Mouse (Mus musculus) neural tube, embryonic 13.5 days (tissue): ENCODE measurements around the gene Itgb2. TPM values are rescaled to one million over a fixed set of nuclear protein-coding genes. Genes with fewer than 3 reads are reported as not detected.

Experiments
- ATAC-seq: fragments of 200-750 bp; cut with Nextera tagmentation; 2 replicates; pipeline ENCODE4 v1.8.0; 2017; ENCODE audit warnings: low read depth, mild to moderate bottlenecking, moderate TSS enrichment, moderate library complexity
- H3K27ac ChIP-seq: fragments of 300-500 bp; sonication (generic); replicated peaks from 2 replicates; pipeline ENCODE4 v1.5.1; 2015; ENCODE audit warnings: moderate library complexity, mild to moderate bottlenecking, inconsistent platforms
- H3K27me3 ChIP-seq: fragments of 300-500 bp; sonication (generic); 2 replicates; pipeline ENCODE4 v1.6.1; 2015; ENCODE audit warnings: mild to moderate bottlenecking, inconsistent platforms
- H3K36me3 ChIP-seq: fragments of 300-500 bp; sonication (generic); 2 replicates; pipeline ENCODE4 v1.6.1; 2015; ENCODE audit warnings: mild to moderate bottlenecking, inconsistent platforms
- H3K4me1 ChIP-seq: fragments of 300-500 bp; sonication (generic); replicated peaks from 2 replicates; pipeline ENCODE4 v1.6.1; 2015; ENCODE audit warnings: inconsistent platforms
- H3K4me2 ChIP-seq: fragments of 300-500 bp; sonication (generic); 2 replicates; pipeline ENCODE4 v1.6.1; 2015; ENCODE audit warnings: inconsistent platforms, mild to moderate bottlenecking, moderate library complexity
- H3K4me3 ChIP-seq: fragments of 300-500 bp; sonication (generic); 2 replicates; pipeline ENCODE4 v1.5.1; 2015; ENCODE audit warnings: mild to moderate bottlenecking, inconsistent platforms
- H3K9ac ChIP-seq: fragments of 300-500 bp; sonication (generic); 2 replicates; pipeline ENCODE4 v1.6.1; 2015; ENCODE audit warnings: moderate library complexity, mild to moderate bottlenecking, inconsistent platforms
- H3K9me3 ChIP-seq: fragments of 300-500 bp; sonication (generic); 2 replicates; pipeline ENCODE4 v1.6.1; 2016; ENCODE audit warnings: inconsistent platforms
- WGBS: fragments of 180-500 bp; shearing (Covaris S2); methylation state at CpG from one replicate; pipeline ENCODE4 v1.1.7; 2015; 5-methylcytosine and 5-hydroxymethylcytosine counted together
- polyA plus RNA-seq: library from polyadenylated mRNA; unstranded; fragments of >200 nt; fragmentation: Nextera tagmentation; extraction: Ambion mirVana; gene quantifications from 2 replicates; pipeline ENCODE4 v1.2.1, GENCODE M21; 2015

The Itgb2 gene
- polyA plus RNA-seq, 1 experiment from 2014 or later = 1.0 TPM

GRCm38 (mm10) chr10:77604958-77605357 is 74.9 kb downstream of the Itgb2 start:
- Histone ChIP-seq H3K4me2 (no peak overlapping the region), H3K4me3 (no peak overlapping the region), H3K9me3 (peaks cover 5% of the 10 kb centered on the region; the same call in 1 of the 2 replicates), H3K9ac (no peak overlapping the region), H3K36me3 (peaks cover 14% of the 10 kb centered on the region), H3K27me3 (no peaks in the 10 kb centered on the region), H3K4me1 (peaks cover 23% of the 10 kb centered on the region), H3K27ac (peak overlapping the region; percentile 94; the same call in 1 of the 2 replicates)
- no peak for ATAC-seq
- 85% methylated on average over 5 of the region's 5 CpGs for WGBS

DNA sequence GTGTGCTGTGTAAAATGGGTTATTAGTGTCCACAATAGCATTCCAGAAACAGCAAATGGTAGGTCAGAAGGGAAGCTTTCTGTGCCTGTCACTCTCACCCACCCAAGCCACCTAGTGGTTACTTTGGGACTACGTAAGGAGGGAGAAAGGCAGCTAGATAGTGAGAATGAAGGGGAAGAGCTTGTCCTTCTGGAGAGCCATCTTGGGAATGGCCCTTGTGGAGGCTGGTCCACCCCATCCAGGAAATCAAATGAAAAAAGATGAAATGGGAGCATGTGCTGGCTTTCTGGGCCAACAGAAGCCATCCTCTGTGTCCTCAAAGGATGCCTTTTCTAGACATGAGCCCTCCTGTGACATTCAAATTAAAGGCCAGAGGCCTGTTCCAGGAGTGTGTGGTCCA is 75.3 kb downstream of the Itgb2 start:
- H3K4me3 ChIP-seq = peak overlapping the region; percentile 75
- peak overlapping the region; percentile 93 for H3K4me2 ChIP-seq
- H3K36me3 ChIP-seq = peaks cover 18% of the 10 kb centered on the region
- peaks cover 5% of the 10 kb centered on the region; the same call in 1 of the 2 replicates for H3K9me3 ChIP-seq
- H3K4me1 ChIP-seq = peaks cover 25% of the 10 kb centered on the region
- peak overlapping the region; percentile 80 for H3K9ac ChIP-seq
- 21% methylated on average over 1 of the region's 1 CpGs for WGBS
- no peaks in the 10 kb centered on the region for H3K27me3 ChIP-seq
- H3K27ac ChIP-seq = peak overlapping the region; percentile 94
- peak; percentile 36 for ATAC-seq

DNA sequence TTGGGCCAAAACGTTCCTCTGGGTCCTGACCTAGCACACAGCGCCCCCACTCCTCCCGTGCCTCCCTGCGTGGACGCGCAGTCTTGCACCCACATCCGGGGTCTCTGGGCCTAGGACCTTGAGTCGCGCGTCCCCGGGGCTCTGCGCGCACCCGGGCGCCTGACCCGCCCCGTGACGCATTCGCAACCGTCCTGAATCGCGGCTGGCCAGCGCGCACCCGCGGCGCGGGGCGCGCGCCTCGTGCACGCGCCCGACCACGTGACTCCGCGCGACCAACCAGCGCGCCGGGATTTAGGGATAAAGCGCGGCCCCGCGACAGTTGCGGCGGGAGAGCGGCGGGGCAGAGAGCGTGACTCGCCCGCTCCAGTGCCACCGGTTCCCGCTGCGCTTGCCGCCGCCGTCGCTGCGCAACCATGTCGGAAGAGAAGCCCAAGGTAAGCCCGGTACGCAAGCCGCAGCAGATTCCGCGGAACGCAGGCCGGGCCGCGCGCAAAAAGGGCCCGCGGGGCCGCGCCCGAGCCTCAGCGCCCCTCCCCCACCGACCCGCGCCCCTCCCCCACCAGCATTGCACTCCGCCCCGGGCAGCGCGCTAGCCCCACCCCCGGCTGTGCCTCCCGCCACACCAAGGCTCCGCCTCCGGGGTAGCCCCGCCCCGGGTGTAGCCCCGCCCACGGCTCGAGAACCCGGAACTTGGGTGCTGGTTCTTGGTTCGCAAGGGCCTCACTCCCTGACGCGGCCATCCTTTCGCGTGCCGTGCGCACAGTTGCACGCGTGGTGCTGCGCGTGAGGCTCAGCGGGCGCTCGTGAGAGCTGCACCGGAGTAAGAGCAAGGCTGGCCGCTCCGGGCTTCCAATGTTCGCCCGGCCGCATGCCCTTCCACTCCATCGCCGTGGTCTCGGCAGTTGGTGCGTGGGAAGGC is 76.1 kb downstream of the Itgb2 start, which contains the start of the genes Sumo3 and Gm49325:
Gene Sumo3, plus strand, starts transcription at position 190 of the 919 bp plus-strand sequence.
Gene Gm49325, plus strand, starts transcription at position 290 of the 919 bp plus-strand sequence.
- ATAC-seq = peak; percentile 85
- Histone ChIP-seq H3K4me1 (peaks cover 31% of the 10 kb centered on the region), H3K27me3 (no peaks in the 10 kb centered on the region), H3K36me3 (peaks cover 26% of the 10 kb centered on the region), H3K4me2 (peak within 1 kb of the TSS; percentile 93), H3K9ac (peak within 1 kb of the TSS; percentile 80), H3K9me3 (peaks cover 5% of the 10 kb centered on the region; the same call in 1 of the 2 replicates), H3K4me3 (peak within 1 kb of the TSS; percentile 75), H3K27ac (peak within 1 kb of the TSS; percentile 94)
- under 1% methylated on average over 119 of the region's 119 CpGs for WGBS

- Histone ChIP-seq H3K4me2 (peak overlapping the region; percentile 93), H3K4me3 (peak overlapping the region; percentile 75), H3K27me3 (no peaks in the 10 kb centered on the region), H3K9me3 (peaks cover 5% of the 10 kb centered on the region; the same call in 1 of the 2 replicates), H3K36me3 (peaks cover 33% of the 10 kb centered on the region), H3K9ac (peak overlapping the region; percentile 80), H3K27ac (peak overlapping the region; percentile 94), H3K4me1 (peaks cover 31% of the 10 kb centered on the region)
- 45% methylated on average over 7 of the region's 7 CpGs for WGBS
- peak; percentile 42 for ATAC-seq
Measured at GRCm38 (mm10) chr10:77606855-77607254, 76.8 kb downstream of the Itgb2 start.

DNA sequence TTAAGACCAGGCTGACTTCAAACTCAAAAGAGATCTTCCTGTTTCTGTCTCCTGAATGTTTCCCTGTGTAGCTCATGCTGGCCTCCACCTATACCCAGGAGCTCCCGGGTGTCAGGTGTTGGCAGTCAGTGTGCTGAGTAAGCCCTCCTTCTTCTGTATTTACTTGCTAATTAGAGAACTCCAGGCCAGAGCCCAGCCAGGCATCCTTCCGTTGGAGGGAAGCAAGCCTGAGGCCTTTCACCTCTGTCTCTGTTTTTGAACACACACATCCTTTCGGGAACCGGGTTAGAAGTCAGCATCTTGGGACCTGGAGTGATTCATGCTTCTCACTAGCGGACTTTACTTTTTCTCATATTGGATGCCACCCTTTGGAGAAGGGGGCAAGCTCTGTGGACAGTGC is 77.4 kb downstream of the Itgb2 start:
- H3K9me3 ChIP-seq = peaks cover 5% of the 10 kb centered on the region; the same call in 1 of the 2 replicates
- peaks cover 31% of the 10 kb centered on the region for H3K4me1 ChIP-seq
- H3K36me3 ChIP-seq = peaks cover 38% of the 10 kb centered on the region
- H3K27ac ChIP-seq = no peak overlapping the region
- no peak for ATAC-seq
- H3K27me3 ChIP-seq = no peaks in the 10 kb centered on the region
- H3K4me2 ChIP-seq = peak overlapping the region; percentile 93
- WGBS = 65% methylated on average over 5 of the region's 5 CpGs
- H3K9ac ChIP-seq = peak overlapping the region; percentile 80
- H3K4me3 ChIP-seq = peak overlapping the region; percentile 75

- peaks cover 49% of the 10 kb centered on the region for H3K36me3 ChIP-seq
- no peaks in the 10 kb centered on the region for H3K27me3 ChIP-seq
- peaks cover 5% of the 10 kb centered on the region; the same call in 1 of the 2 replicates for H3K9me3 ChIP-seq
- H3K9ac ChIP-seq = no peak overlapping the region
- H3K4me2 ChIP-seq = no peak overlapping the region
- H3K27ac ChIP-seq = no peak overlapping the region
- ATAC-seq = no peak
- H3K4me1 ChIP-seq = peaks cover 31% of the 10 kb centered on the region
- 93% methylated on average over 8 of the region's 8 CpGs for WGBS
- no peak overlapping the region for H3K4me3 ChIP-seq
Measured at GRCm38 (mm10) chr10:77608589-77608988, 78.5 kb downstream of the Itgb2 start.

DNA sequence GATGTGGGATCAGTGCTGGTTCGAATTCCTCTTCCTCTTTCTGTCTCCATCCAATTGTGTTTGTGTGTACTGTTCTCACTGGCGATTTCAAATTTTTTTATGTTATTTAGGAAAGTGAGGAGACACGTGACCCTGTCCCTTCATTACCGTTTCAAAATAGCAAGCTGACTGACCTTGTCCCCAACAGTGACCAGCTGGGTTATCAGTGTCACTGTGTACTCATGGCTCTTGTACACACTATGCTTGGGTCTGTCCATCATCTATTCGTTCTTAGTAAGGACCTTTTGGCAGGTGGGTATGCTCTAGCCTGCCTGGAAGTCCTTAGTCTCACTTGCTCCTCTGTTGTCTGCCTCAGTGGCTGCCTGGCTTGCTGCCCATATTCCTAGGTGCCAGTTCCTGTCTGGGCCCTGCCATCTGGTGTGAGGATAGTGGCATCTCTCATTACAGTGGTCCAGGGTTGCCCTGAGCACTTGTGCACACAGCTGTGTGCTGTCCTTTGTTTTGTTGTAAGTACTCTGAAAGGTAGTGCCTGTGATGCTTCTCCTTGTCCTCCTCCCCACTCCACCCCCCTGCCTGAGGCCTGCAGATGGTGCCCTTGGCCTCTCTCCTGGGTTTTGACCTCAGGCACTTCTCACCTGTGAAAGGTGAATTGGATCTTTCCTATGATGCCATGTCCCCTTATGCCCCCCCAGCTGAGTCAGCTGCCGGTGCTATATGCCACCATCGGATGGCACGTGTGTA is 80.3 kb downstream of the Itgb2 start:
- Histone ChIP-seq H3K4me2 (no peak overlapping the region), H3K4me1 (peaks cover 31% of the 10 kb centered on the region), H3K9me3 (no peaks in the 10 kb centered on the region), H3K27ac (no peak overlapping the region), H3K9ac (no peak overlapping the region), H3K27me3 (no peaks in the 10 kb centered on the region), H3K4me3 (no peak overlapping the region), H3K36me3 (peaks cover 67% of the 10 kb centered on the region)
- ATAC-seq = no peak
- WGBS = 90% methylated on average over 8 of the region's 8 CpGs

DNA sequence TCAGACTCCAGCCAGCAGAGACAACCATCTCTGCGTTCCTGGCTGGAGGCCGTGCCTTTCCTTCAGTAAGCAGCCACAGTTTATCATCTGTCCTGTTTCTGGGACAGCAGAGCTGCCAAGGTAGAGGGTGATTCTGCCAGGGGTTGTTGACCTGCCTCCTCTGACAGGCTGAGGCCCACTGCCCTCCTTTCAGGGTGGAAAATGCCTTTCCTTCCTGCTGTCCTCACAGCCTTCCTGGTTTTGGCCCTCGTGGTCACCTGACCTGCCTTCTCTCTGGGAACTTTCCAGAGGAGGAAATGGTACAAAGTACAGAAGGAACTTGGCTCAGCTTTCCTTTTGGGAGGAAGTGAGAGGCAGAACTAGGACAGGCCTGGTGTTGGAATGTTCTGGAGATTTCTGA is 83.4 kb downstream of the Itgb2 start:
- Histone ChIP-seq H3K27me3 (no peaks in the 10 kb centered on the region), H3K4me1 (peaks cover 12% of the 10 kb centered on the region), H3K4me3 (no peak overlapping the region), H3K9ac (0 out of 2 replicates have a peak overlapping the region, but pooled peaks have one; percentile 17), H3K36me3 (peaks cover 91% of the 10 kb centered on the region), H3K4me2 (no peak overlapping the region), H3K9me3 (no peaks in the 10 kb centered on the region), H3K27ac (no peak overlapping the region)
- ATAC-seq = no peak
- 94% methylated on average over 3 of the region's 3 CpGs for WGBS

Other genes with a start within 250 kb of the Itgb2 start
- gene Adarb1, start 112.0 kb upstream of the Itgb2 start, polyA plus RNA-seq = 10.7 and 12.1 TPM in 2 replicates
- 41.4 and 43.5 TPM in 2 replicates for gene Fam207a, start 14.5 kb upstream of the Itgb2 start, polyA plus RNA-seq
- gene Pttg1ip, start 51.5 kb downstream of the Itgb2 start, polyA plus RNA-seq = 78.9 and 79.7 TPM in 2 replicates
- gene Sumo3, start 75.8 kb downstream of the Itgb2 start, polyA plus RNA-seq = 248 and 252 TPM in 2 replicates
- gene Gm49325, start 75.9 kb downstream of the Itgb2 start, polyA plus RNA-seq = 2.0 and 8.6 TPM in 2 replicates
- gene Ube2g2, start 92.0 kb downstream of the Itgb2 start, polyA plus RNA-seq = 86.8 and 87.9 TPM in 2 replicates
- gene Tspear, start 156.3 kb downstream of the Itgb2 start, polyA plus RNA-seq = 0.48 and 2.0 TPM in 2 replicates
- gene Gm19402, start 160.5 kb downstream of the Itgb2 start, polyA plus RNA-seq = not detected in 2 replicates
- not detected in 2 replicates for gene Gm9508, start 167.0 kb downstream of the Itgb2 start, polyA plus RNA-seq
- not detected in 2 replicates for gene Gm10272, start 176.4 kb downstream of the Itgb2 start, polyA plus RNA-seq
- gene Gm10024, start 181.2 kb downstream of the Itgb2 start, polyA plus RNA-seq = not detected in 2 replicates
- not detected in 2 replicates for gene Gm10142, start 185.6 kb downstream of the Itgb2 start, polyA plus RNA-seq
- not detected in 2 replicates for gene Krtap12-1, start 190.3 kb downstream of the Itgb2 start, polyA plus RNA-seq
- not detected in 2 replicates for gene Gm10100, start 196.2 kb downstream of the Itgb2 start, polyA plus RNA-seq
- gene Gm18596, start 212.4 kb downstream of the Itgb2 start, polyA plus RNA-seq = not detected in 2 replicates
- gene Gm9736, start 221.1 kb downstream of the Itgb2 start, polyA plus RNA-seq = not detected in 2 replicates
- not detected in 2 replicates for gene Gm3233, start 229.4 kb downstream of the Itgb2 start, polyA plus RNA-seq
- gene Gm3238, start 241.1 kb downstream of the Itgb2 start, polyA plus RNA-seq = not detected in 2 replicates
- not detected in 2 replicates for gene Gm7138, start 246.7 kb downstream of the Itgb2 start, polyA plus RNA-seq